Mouse (Mus musculus) T-helper 17 cell (primary cell): Measurements from ENCODE around the gene Hgd.

ENCODE experiments used
- in situ Hi-C, 2 experiments: fragments of 300-600 bp; cut with MboI, MseI; formaldehyde crosslinking; loops; 1 replicate in 1 of 2; 2 replicates in 1 of 2; pipeline ENCODE4 v1.15.1; 2025; ENCODE audit warnings: high pct_unique_total_duplicates in 2 of 2

Gene Hgd

DNA sequence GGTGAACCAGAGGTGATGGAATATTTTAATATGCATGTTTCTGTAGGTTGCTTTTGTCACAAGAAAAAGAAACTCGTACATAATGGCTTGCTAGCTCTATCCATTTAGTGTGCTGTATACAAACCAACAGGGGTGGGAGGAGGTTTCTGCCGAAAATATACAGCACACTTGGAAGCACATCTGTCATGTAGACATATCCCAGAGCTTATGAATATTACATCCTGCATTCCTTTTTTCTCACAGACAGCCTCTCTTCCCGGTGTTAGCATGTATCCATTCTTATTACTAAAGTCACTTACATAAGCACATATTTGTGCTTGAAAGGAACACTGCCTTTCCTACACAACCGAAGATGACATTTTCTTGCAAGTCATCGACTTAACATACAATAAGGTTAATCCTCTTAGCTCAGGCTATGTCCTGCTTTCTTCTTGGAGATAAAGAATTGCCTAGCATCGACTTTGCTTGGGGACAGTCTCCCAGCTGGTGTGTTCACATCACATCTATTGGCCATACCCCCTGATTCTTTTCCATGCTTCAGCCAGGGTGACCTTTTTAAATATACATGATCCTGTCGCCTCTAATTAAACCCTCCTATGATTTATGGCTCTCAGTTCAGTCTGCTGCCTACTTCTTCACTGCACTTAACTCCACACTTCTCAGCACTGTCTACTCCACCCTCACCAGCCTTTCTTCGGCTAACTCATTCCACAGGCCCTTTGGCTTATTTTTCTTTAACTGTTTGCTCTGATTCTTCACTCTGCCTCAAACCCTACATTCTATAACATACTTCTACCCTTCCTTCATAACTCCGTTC, 83.9 kb downstream of the Hgd start:
- in situ Hi-C loops = no loop called here

DNA sequence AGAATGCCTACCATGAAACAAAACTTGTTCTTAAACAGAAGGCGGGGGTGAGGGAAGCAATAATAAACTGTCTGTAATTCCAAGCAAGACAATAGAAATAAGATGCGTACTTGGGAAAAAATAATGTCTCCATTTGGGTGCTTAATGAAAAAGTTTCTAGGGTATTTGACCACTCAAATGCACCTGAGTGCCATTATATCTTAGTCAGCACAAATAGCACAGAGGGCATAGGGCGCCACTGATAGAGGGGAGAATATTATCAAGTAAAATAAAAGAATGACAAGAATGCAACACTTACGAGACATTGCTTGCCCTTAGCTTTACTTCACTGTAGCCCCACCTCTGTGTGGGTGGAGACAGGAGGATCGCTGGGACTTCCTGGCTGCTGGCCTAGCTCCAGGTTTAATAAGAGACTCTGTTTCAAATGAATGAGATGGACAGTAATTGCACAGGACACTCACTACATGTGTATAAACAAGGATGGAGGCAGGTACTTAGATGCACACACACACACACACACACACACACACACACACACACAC, 85.5 kb downstream of the Hgd start:
- in situ Hi-C loops = no loop called here

DNA sequence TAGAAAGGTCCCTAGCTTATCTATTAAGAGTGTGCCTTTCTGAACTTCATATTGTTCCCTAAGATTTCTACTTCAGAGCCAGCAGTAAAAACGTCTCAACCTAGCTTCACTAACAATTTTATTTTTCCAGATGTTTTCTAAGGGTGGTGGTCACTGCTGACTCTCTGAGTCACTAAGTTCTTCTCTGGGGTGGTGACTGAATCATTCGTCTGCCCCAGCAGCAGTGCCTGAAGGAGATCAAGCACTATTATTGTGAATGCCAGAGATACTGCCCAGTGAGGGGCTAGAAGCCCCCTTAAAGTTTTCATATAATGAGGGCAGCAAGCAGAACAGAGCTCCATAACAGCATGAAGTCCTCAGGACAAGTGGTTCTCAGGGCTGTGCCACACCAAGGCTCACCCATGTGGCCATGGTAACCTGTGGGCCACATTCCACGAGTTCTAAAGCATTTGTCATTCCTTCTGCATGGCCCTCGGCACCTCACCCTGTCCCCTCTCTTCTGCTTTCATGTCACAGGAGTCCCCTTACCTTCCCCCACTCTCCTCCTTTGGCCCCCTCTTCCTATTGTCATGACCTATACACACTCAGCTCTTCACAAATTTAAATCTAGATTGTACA, 90.8 kb downstream of the Hgd start:
- in situ Hi-C loops = no loop called here

DNA sequence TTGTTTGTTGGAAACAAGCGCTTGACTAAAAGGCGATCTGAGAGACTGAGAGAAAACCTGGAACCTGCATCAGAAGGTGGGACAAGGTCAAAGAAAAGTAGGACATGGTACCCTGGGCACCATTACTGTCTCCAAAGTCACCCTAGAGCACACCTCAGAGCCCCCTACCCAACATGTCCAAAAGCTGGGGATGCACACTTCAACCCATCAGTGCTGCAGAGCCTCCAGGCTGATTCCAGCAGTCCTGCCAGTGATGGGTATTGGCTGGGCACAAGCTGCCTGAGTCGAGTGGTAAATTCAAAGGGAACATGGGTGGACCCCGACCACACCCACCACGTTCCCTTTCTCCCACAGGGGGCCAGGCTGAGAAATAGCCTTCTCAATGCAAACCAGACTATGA, 95.4 kb downstream of the Hgd start:
- in situ Hi-C loops = no loop called here

DNA sequence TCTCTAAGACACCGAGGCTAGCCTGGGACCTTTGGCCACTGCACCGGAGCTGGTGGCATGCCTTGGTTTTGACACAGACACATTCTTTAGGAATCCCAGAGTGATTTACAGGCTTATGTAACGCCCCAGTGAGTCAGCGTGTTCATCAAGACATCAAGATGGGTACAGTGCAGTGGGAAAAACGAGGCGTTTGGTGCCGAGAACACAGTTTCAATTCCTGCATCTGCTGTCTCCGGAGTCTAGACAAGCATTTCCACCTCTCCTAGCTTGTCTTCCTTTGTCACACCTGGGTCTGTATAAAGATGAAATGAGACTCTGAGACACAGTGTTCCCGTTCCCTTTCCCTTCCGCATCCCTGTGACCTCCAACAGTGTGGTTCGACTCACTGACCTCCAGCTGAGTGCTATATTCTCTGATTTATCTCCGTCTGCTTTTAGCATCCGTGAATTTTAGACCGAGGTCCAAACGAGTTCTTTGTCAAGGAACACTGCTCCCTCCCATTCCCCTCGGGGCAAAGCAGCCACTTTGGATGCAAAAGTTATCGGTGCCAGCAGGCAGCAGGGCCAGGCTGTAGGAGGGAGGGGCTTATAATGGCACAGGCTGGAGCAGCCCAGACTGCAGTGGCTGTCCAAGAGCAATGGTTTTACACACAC, 96.2 kb downstream of the Hgd start:
- in situ Hi-C loops = no loop called here

DNA sequence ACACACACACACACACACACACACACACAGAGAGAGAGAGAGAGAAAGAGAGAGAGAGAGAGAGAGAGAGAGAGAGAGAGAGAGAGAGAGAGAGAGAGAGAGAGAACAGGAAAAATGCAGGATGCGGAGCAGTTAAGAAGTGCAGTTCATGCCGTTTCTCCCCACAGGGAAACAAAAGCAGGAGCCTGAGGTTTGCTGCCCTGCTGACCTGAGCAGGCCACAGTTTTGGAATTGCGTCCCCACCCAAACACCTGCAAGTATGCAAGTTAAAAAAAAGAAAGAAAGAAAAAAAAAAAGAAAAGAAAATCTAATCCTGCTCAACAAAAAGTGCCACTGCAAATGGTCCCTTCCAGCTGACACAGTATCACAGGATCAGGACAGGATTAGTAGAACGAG, 96.7 kb downstream of the Hgd start:
- in situ Hi-C loops = no loop called here

DNA sequence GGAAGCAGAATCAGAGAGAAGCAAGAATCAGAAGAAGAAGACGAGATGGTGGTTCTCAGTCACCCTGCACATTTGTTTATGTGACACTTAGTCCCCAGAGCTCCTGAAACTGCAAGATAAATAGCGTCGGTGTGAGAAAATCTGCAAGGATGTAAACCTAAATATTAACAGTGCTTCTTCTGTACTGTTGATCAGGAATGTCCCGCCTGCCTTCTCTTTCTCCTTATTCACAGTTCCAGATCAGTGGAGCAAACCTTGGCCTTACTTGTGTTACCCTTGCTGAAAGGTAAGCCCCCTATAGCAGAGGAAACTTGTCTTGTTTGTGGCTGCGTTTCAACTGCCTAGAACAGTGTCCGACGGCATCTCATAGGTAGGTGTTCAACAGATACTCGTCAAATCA, 97.6 kb downstream of the Hgd start:
- in situ Hi-C loops = no loop called here

DNA sequence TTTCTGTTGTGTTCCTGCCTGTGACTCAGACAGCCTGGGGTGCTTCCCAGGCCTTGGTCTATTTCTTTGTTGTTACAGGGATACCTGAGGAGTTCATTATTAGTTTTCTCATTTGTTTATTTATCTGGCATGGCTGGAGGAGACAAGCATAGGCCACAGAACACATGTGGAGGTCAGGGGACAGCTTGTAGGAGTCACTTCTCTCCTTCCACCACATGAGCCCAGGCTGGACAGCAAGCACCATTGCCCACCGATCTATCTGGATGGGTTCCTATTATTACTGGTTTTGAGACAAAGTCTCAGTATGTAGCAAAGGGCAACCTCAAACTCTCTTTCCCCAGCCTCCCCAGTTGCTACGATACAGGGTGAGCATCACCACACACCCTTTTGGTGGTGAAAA, 100.3 kb downstream of the Hgd start:
- in situ Hi-C loops = loop anchor here in 1 of 2 experiments (5.0 kb wide), 1 partner anchor 33 kb away; no protein-coding TSS in a partner anchor

DNA sequence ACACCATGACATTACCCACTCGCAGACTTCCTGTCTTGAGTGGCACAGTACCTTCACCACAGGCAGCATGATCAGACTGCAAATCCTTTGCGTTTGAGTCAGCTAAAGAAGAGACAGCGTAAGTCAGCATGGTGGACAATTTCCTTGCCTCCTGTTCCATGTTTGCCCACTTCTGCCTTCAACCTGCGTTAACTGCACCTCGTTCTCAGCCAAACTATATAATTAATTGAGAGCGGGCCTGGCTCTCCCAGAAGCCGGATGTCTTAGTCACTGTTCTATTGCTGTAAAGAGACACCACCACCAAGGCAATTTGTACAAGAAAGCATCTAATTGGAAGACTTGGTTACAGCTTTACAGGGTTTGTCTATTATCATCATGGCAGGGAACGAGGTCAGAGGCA, 100.9 kb downstream of the Hgd start:
- in situ Hi-C loops = loop anchor here in 1 of 2 experiments (5.0 kb wide), 1 partner anchor 34 kb away; no protein-coding TSS in a partner anchor
